Mouse (Mus musculus) macrophage (primary cell): ENCODE results near the gene Reg1. TPM values are rescaled to one million over a fixed set of nuclear protein-coding genes. Genes with fewer than 3 reads are reported as not detected.
"Not testable (repeated sequence)": the region's sequence is repeated elsewhere in the genome, so short reads cannot be mapped to it uniquely, and the experiment has no call there.

Experiments
- H3K27ac ChIP-seq: fragments of 350-480 bp; formaldehyde crosslinking; 2 replicates; pipeline ENCODE4 v1.9.0; 2021
- H3K36me3 ChIP-seq: fragments of 350-480 bp; formaldehyde crosslinking; 2 replicates; pipeline ENCODE4 v1.9.0; 2021; ENCODE audit errors: inconsistent target
- H3K4me3 ChIP-seq: fragments of 350-480 bp; formaldehyde crosslinking; 2 replicates; pipeline ENCODE4 v1.9.0; 2021; ENCODE audit errors: inconsistent target
- H3K79me2 ChIP-seq: fragments of 350-480 bp; formaldehyde crosslinking; 2 replicates; pipeline ENCODE4 v1.9.0; 2021; ENCODE audit errors: inconsistent target
- WGBS: methylation state at CpG from one replicate; pipeline ENCODE4 v1.1.7; 2026; ENCODE audit warnings: inconsistent platforms; ENCODE audit not compliant: missing documents; 5-methylcytosine and 5-hydroxymethylcytosine counted together
- polyA plus RNA-seq: library from polyadenylated mRNA; stranded (reverse); fragments of 250-400 nt; gene quantifications from 3 replicates; pipeline ENCODE4 v1.2.4, GENCODE M21; 2018; ENCODE audit warnings: inconsistent platforms
- total RNA-seq, 78 experiments: library from RNA; depleted of rRNA; stranded (reverse); fragments of 250-400 nt; gene quantifications; 1 replicate in 9 of 78; 2 replicates in 24 of 78; 3 replicates in 43 of 78; 4 replicates in 2 of 78; pipeline ENCODE4 v1.2.4; 2018; ENCODE audit warnings: inconsistent platforms in 56 of 78

Gene Reg1
- not detected for total RNA-seq (2018; cell fraction: chromatin; rRNA removed)
- not detected for total RNA-seq (2018; cell fraction: cytosol; rRNA removed)
- total RNA-seq (2018; cell fraction: nucleus; rRNA removed), result not detected
- polyA plus RNA-seq, result not detected in 3 replicates

DNA sequence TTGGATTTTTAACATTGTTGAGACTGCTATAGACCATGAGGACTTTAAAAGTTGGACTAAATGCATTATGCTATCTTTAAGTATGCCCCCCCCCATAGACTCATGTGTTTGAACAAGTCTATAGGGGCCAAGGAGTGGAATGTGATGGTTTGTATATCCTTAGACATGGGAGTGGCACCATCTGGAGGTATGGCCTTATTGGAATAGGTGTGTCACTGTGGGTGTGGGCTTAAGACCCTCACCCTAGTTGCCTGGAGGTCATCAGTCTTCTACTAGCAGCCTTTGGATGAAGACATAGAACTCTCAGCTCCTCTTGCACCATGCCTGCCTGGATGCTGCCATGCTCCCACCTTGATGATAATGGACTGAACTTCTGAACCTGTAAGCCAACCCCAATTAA is at the start of gene Reg1:
TSS of gene Reg1 (plus strand) at position 301 of the 400 bp plus-strand sequence.
- not testable (repeated sequence) for H3K27ac ChIP-seq, H3K36me3 ChIP-seq, H3K79me2 ChIP-seq, H3K4me3 ChIP-seq

DNA sequence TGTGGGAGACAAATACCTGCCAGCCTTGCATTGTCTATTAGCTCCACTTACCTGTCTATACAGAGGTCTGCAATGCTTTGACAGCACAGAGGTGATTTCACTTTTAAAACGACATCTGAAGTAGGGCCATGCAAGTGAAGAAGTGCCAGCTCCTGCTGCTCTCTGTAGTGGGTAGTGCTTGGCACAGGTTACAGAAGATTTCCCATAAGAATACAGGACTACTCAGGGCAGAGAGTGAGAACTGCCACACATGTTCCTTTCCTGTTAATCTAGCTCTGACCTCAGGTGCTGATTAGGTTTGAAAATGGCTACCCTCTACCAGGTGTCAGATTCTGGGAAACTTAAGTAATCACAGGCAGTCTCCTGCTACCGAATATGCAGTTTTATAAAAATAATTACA is 43.7 kb upstream of the Reg1 start, which contains the start of gene Reg3d:
TSS of gene Reg3d (minus strand) at position 101 of the 400 bp plus-strand sequence.
- Histone ChIP-seq H3K4me3 (no peak within 1 kb of the TSS), H3K36me3 (no peaks in the 10 kb centered on the region), H3K27ac (no peak within 1 kb of the TSS), H3K79me2 (no peaks in the 10 kb centered on the region)
- WGBS, result 56% methylated on average over 2 of the region's 2 CpGs

GRCm38 (mm10) chr6:78380409-78380808 is 42.1 kb upstream of the Reg1 start, which contains the start of gene Reg3a:
Gene Reg3a, plus strand, starts transcription at chr6:78380709.
- Histone ChIP-seq H3K27ac (no peak within 1 kb of the TSS), H3K4me3 (no peak within 1 kb of the TSS), H3K36me3 (no peaks in the 10 kb centered on the region), H3K79me2 (no peaks in the 10 kb centered on the region)

DNA sequence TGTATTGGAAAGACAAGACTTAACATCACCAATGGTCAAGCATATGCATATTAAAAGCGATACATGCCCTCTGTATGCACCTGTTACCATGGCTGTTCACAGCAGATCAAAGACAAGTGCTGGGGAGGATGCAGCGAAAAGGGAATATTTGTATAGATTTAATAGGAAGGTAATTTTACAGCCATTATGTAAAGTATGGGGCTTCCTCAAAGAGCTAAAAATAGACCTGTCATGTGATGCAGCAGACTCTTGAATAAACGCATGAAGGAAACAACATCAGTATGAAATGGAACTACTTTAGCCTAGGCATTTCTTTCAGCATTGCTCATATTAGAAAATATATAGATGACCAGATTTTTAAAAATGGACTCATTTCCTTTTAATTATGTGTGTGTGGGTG is 36.9 kb upstream of the Reg1 start:
- 77% methylated on average over 3 of the region's 3 CpGs for WGBS
- Histone ChIP-seq H3K4me3 (no peak overlapping the region), H3K27ac (no peak overlapping the region), H3K79me2 (no peaks in the 10 kb centered on the region), H3K36me3 (no peaks in the 10 kb centered on the region)

DNA sequence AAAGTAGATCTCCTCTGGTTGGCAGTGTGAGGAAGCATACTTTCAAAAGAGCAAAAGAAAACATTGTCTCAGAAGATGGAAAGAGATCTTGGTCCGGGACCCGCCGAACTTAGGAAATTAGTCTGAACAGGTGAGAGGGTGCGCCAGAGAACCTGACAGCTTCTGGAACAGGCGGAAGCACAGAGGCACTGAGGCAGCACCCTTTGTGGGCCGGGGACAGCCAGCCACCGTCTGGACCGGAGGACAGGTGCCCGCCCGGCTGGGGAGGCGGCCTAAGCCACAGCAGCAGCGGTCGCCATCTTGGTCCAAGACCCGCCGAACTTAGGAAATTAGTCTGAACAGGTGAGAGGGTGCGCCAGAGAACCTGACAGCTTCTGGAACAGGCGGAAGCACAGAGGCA is 27.2 kb upstream of the Reg1 start, which contains the start of gene Reg2:
TSS of gene Reg2 (plus strand) at position 301 of the 400 bp plus-strand sequence.
- not testable (repeated sequence) for H3K79me2 ChIP-seq, H3K27ac ChIP-seq, H3K4me3 ChIP-seq, H3K36me3 ChIP-seq
- no CpG with 5 or more reads among the region's 17 CpGs for WGBS

DNA sequence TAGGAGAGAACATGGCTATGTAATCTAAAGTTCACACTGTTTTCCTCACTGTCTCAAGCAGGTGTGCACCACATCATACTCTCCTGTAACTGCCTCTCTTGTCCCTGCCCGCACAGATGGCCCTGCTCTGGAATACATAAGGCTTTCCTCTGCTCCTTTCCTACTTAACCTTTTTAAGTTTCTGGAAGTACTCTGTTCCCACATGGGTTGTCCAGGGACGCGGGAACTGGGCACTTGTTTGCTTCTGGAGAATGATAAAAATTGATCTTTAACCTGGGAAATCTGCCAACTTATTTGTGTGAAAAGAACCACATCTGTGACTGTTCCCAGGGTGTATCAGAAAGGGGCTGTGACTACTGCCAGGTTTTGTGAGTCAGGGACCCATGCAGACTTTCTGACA is 3.0 kb downstream of the Reg1 start:
- 97% methylated on average over 3 of the region's 3 CpGs for WGBS
- Histone ChIP-seq H3K27ac (no peak overlapping the region), H3K79me2 (no peaks in the 10 kb centered on the region), H3K4me3 (no peak overlapping the region), H3K36me3 (no peaks in the 10 kb centered on the region)

- 64% methylated on average over 1 of the region's 1 CpGs for WGBS
- no peaks in the 10 kb centered on the region for H3K79me2 ChIP-seq
- no peaks in the 10 kb centered on the region for H3K36me3 ChIP-seq
- no peak overlapping the region for H3K4me3 ChIP-seq
- no peak overlapping the region for H3K27ac ChIP-seq
These were observed 24.7 kb downstream of the Reg1 start for GRCm38 (mm10) chr6:78447202-78447601.

DNA sequence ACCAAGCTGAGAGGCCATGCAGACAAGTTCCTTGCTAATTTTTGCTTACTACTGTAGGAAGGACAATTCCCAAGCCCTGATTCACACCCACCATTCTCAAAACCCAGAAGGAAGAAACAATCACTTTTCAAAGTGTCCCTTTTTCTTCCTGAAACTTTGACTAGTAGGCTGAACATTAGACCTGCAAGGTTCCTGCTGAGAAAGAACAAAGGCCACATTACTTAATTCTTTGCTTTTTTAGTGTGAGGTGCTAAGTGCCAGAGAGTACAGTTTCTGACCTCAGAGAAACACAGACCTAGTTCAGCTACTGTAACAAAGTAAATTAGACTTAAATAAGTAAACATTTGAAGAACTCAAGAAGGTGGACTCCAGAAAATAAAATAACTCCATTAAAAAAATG is 25.9 kb downstream of the Reg1 start:
- no peaks in the 10 kb centered on the region for H3K36me3 ChIP-seq
- no peaks in the 10 kb centered on the region for H3K79me2 ChIP-seq
- H3K4me3 ChIP-seq, result no peak overlapping the region
- H3K27ac ChIP-seq, result no peak overlapping the region

DNA sequence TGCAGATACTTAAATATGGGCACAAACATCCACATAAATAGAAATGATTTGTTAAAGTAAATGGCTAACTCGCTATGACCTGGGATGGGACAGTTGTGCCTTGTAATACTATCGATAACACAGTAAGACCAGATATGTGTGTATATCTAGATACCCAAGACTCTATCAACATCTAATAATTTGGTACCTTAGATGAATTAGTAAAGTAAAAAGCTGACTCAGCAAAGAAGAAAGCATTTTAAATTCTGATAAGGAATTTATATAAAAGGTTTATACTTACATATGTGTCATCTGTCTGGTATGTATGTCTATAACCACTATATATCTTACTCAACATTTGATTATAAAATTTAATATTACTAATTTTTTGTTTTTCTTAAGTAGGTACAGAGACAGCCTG is 30.3 kb downstream of the Reg1 start:
- 88% methylated on average over 2 of the region's 2 CpGs for WGBS
- Histone ChIP-seq H3K79me2 (no peaks in the 10 kb centered on the region), H3K27ac (no peak overlapping the region), H3K36me3 (no peaks in the 10 kb centered on the region), H3K4me3 (no peak overlapping the region)

- Histone ChIP-seq H3K79me2 (no peaks in the 10 kb centered on the region), H3K4me3 (no peak overlapping the region), H3K36me3 (no peaks in the 10 kb centered on the region), H3K27ac (no peak overlapping the region)
- 71% methylated on average over 3 of the region's 3 CpGs for WGBS
These were observed 37.8 kb downstream of the Reg1 start for GRCm38 (mm10) chr6:78460191-78460825.

GRCm38 (mm10) chr6:78462360-78462759 is 39.8 kb downstream of the Reg1 start:
- H3K36me3 ChIP-seq, result no peaks in the 10 kb centered on the region
- H3K4me3 ChIP-seq, result no peak overlapping the region
- H3K79me2 ChIP-seq, result no peaks in the 10 kb centered on the region
- WGBS, result 76% methylated on average over 2 of the region's 2 CpGs
- no peak overlapping the region for H3K27ac ChIP-seq

- Histone ChIP-seq H3K36me3 (no peaks in the 10 kb centered on the region), H3K27ac (no peak overlapping the region), H3K79me2 (no peaks in the 10 kb centered on the region), H3K4me3 (no peak overlapping the region)
- 74% methylated on average over 2 of the region's 2 CpGs for WGBS
These were observed 40.8 kb downstream of the Reg1 start for GRCm38 (mm10) chr6:78463266-78463665.

- H3K79me2 ChIP-seq, result no peaks in the 10 kb centered on the region
- H3K36me3 ChIP-seq, result no peaks in the 10 kb centered on the region
- WGBS, result 88% methylated on average over 2 of the region's 2 CpGs
- no peak within 1 kb of the TSS for H3K27ac ChIP-seq
- H3K4me3 ChIP-seq, result no peak within 1 kb of the TSS
These were observed 46.3 kb downstream of the Reg1 start, which contains the start of gene Reg3g for GRCm38 (mm10) chr6:78468772-78469171. Gene Reg3g, minus strand, starts transcription at chr6:78468872.

GRCm38 (mm10) chr6:78469287-78469686 is 46.8 kb downstream of the Reg1 start:
- Histone ChIP-seq H3K79me2 (no peaks in the 10 kb centered on the region), H3K4me3 (no peak overlapping the region), H3K27ac (no peak overlapping the region), H3K36me3 (no peaks in the 10 kb centered on the region)
- 72% methylated on average over 3 of the region's 3 CpGs for WGBS
